Mouse (Mus musculus) left cerebral cortex, postnatal 14 days (tissue): ENCODE measurements around the gene Hspa1l. TPM values are rescaled to one million over a fixed set of nuclear protein-coding genes. Genes with fewer than 3 reads are reported as not detected.

Experiments used
- total RNA-seq, 2 experiments: library from RNA; stranded (reverse); gene quantifications; 2 replicates each; pipeline ENCODE4 v1.2.3; 2021

Gene Hspa1l
- total RNA-seq, 2 experiments from 2014 or later: 0.15 TPM

Other genes with a start within 250 kb of the Hspa1l start
- gene C4b, start 228.8 kb upstream of the Hspa1l start, total RNA-seq: 1 to 10 TPM; 5.2 to 8.0 TPM
- not detected for gene Cyp21a1, start 168.1 kb upstream of the Hspa1l start, total RNA-seq
- gene Stk19, start 135.8 kb upstream of the Hspa1l start, total RNA-seq: 10 to 100 TPM; 58.2 to 59.3 TPM
- gene Dxo, start 135.7 kb upstream of the Hspa1l start, total RNA-seq: 10 to 100 TPM; 33.5 to 35.8 TPM
- 10 to 100 TPM; 68.5 to 73.1 TPM for gene Skiv2l, start 122.5 kb upstream of the Hspa1l start, total RNA-seq
- 10 to 100 TPM; 29.1 to 30.5 TPM for gene Nelfe, start 122.3 kb upstream of the Hspa1l start, total RNA-seq
- gene Cfb, start 110.2 kb upstream of the Hspa1l start, total RNA-seq: under 1 TPM in 1 of 2 experiments, not detected in 1; 0.20 TPM
- 1 to 10 TPM; 5.0 to 5.1 TPM for gene Zbtb12, start 93.2 kb upstream of the Hspa1l start, total RNA-seq
- gene Gm20547, start 90.7 kb upstream of the Hspa1l start, total RNA-seq: under 1 TPM in 1 of 2 experiments, not detected in 1; 0.26 TPM
- 1 to 10 TPM; 2.5 to 2.9 TPM for gene C2, start 74.4 kb upstream of the Hspa1l start, total RNA-seq
- gene Ehmt2, start 74.2 kb upstream of the Hspa1l start, total RNA-seq: 100 to 1,000 TPM; 166 to 171 TPM
- gene Slc44a4, start 58.2 kb upstream of the Hspa1l start, total RNA-seq: under 1 TPM; 0.38 to 0.40 TPM
- 10 to 100 TPM; 32.1 to 32.8 TPM for gene Neu1, start 41.5 kb upstream of the Hspa1l start, total RNA-seq
- gene Hspa1b, start 13.5 kb upstream of the Hspa1l start, total RNA-seq: 1 to 10 TPM; 3.3 to 3.5 TPM
- gene Gm20481, start 2.8 kb upstream of the Hspa1l start, total RNA-seq: not detected
- gene Hspa1a, start 547 bp upstream of the Hspa1l start, total RNA-seq: 1 to 10 TPM; 5.5 to 6.7 TPM
- gene Lsm2, start 9.2 kb downstream of the Hspa1l start, total RNA-seq: 10 to 100 TPM; 19.9 to 25.7 TPM
- gene Vars, start 28.3 kb downstream of the Hspa1l start, total RNA-seq: 10 to 100 TPM; 43.1 to 48.6 TPM
- under 1 TPM; 0.17 to 0.24 TPM for gene Vwa7, start 43.9 kb downstream of the Hspa1l start, total RNA-seq
- gene Sapcd1, start 55.3 kb downstream of the Hspa1l start, total RNA-seq: under 1 TPM in 1 of 2 experiments, not detected in 1; 0.92 TPM
- gene Msh5, start 74.0 kb downstream of the Hspa1l start, total RNA-seq: under 1 TPM; 0.59 to 0.75 TPM
- 10 to 100 TPM; 10.1 to 13.8 TPM for gene Clic1, start 77.3 kb downstream of the Hspa1l start, total RNA-seq
- 10 to 100 TPM; 16.9 to 19.4 TPM for gene Ddah2, start 86.3 kb downstream of the Hspa1l start, total RNA-seq
- gene Ly6g6c, start 92.7 kb downstream of the Hspa1l start, total RNA-seq: not detected
- gene Mpig6b, start 93.5 kb downstream of the Hspa1l start, total RNA-seq: not detected
- gene Ly6g6e, start 104.2 kb downstream of the Hspa1l start, total RNA-seq: 1 to 10 TPM; 2.4 to 2.9 TPM
- gene Ly6g6d, start 105.4 kb downstream of the Hspa1l start, total RNA-seq: 1 to 10 TPM in 1 of 2 experiments, not detected in 1; 1.2 TPM
- not detected for gene Ly6g6f, start 112.9 kb downstream of the Hspa1l start, total RNA-seq
- 100 to 1,000 TPM; 101 to 113 TPM for gene Abhd16a, start 116.6 kb downstream of the Hspa1l start, total RNA-seq
- gene Ly6g5c, start 135.6 kb downstream of the Hspa1l start, total RNA-seq: not detected
- under 1 TPM in 1 of 2 experiments, not detected in 1; 0.59 TPM for gene Ly6g5b, start 142.7 kb downstream of the Hspa1l start, total RNA-seq
- 10 to 100 TPM; 13.2 to 13.8 TPM for gene Gpank1, start 148.8 kb downstream of the Hspa1l start, total RNA-seq
- gene Csnk2b, start 149.3 kb downstream of the Hspa1l start, total RNA-seq: 100 to 1,000 TPM; 195 to 225 TPM
- 10 to 100 TPM; 24.6 TPM for gene D17H6S53E, start 153.7 kb downstream of the Hspa1l start, total RNA-seq
- gene Apom, start 159.3 kb downstream of the Hspa1l start, total RNA-seq: not detected
- gene Bag6, start 162.5 kb downstream of the Hspa1l start, total RNA-seq: 100 to 1,000 TPM; 285 to 306 TPM
- 100 to 1,000 TPM; 272 to 274 TPM for gene Prrc2a, start 192.2 kb downstream of the Hspa1l start, total RNA-seq
- gene Aif1, start 203.4 kb downstream of the Hspa1l start, total RNA-seq: 10 to 100 TPM; 10.6 to 12.3 TPM
- 1 to 10 TPM; 5.8 to 7.8 TPM for gene Lst1, start 215.7 kb downstream of the Hspa1l start, total RNA-seq
- 1 to 10 TPM in 1 of 2 experiments, under 1 TPM in 1; 0.55 to 1.0 TPM for gene Ltb, start 221.7 kb downstream of the Hspa1l start, total RNA-seq
- gene Tnf, start 229.3 kb downstream of the Hspa1l start, total RNA-seq: not detected
- under 1 TPM; 0.42 to 0.72 TPM for gene Lta, start 232.6 kb downstream of the Hspa1l start, total RNA-seq
- not detected for gene Gm16181, start 248.1 kb downstream of the Hspa1l start, total RNA-seq